Mouse (Mus musculus): ENCODE measurements around the gene 2810408A11Rik.

GRCm38 (mm10) chr11:69938401-69938979, 37.7 kb upstream of the 2810408A11Rik start:
- TF ChIP-seq CTCF (IDR thresholded peaks at IDR 0.05; ENCODE audit: borderline replicate concordance, extremely low read depth, insufficient read depth, insufficient read length) (no peak), POLR2A (IDR thresholded peaks at IDR 0.05; ENCODE audit: borderline replicate concordance, extremely low read depth, insufficient read depth, insufficient read length, poor library complexity, severe bottlenecking) (no peak)
